Mouse (Mus musculus) thymus, postnatal 0 days (tissue): ENCODE measurements at regions not wholly inside any gene's neighbourhood (a gene's known extent, or its start where the extent isn't known, plus 50 kb on each side); places are given as distances from the start of the nearest gene placed in this dataset.

Experiments
- DNase-seq: peaks from one replicate; pipeline ENCODE4 v3.0.0-alpha.2; 2015; ENCODE audit warnings: low spot score

GRCm38 (mm10) chr2:148264111-148264730, 130.9 kb upstream of the Sstr4 start:
- DNase-seq: no peak

GRCm38 (mm10) chr2:148279200-148279599, 115.9 kb upstream of the Sstr4 start:
- no peak for DNase-seq

- no peak for DNase-seq
Measured at GRCm38 (mm10) chr2:148290326-148290725, 104.8 kb upstream of the Sstr4 start.

GRCm38 (mm10) chr2:148292442-148292841, 102.7 kb upstream of the Sstr4 start:
- DNase-seq: no peak

- DNase-seq: no peak
Measured at GRCm38 (mm10) chr2:148292895-148293294, 102.2 kb upstream of the Sstr4 start.

GRCm38 (mm10) chr2:148300879-148301278, 94.3 kb upstream of the Sstr4 start:
- DNase-seq: no peak

GRCm38 (mm10) chr2:148312255-148312654, 82.9 kb upstream of the Sstr4 start:
- DNase-seq: no peak

GRCm38 (mm10) chr2:148320896-148321295, 74.2 kb upstream of the Sstr4 start:
- DNase-seq: no peak

- DNase-seq: no peak
Measured at GRCm38 (mm10) chr2:148325362-148325761, 69.8 kb upstream of the Sstr4 start.

- DNase-seq: no peak
Measured at GRCm38 (mm10) chr2:148325854-148326387, 69.2 kb upstream of the Sstr4 start.

GRCm38 (mm10) chr2:148326414-148326813, 68.7 kb upstream of the Sstr4 start:
- no peak for DNase-seq

- no peak for DNase-seq
Measured at GRCm38 (mm10) chr2:148327552-148327951, 67.6 kb upstream of the Sstr4 start.

- DNase-seq: no peak
Measured at GRCm38 (mm10) chr2:148330368-148330767, 64.8 kb upstream of the Sstr4 start.

GRCm38 (mm10) chr2:148334555-148334954, 60.6 kb upstream of the Sstr4 start:
- no peak for DNase-seq

- DNase-seq: no peak
Measured at GRCm38 (mm10) chr2:148336626-148337025, 58.5 kb upstream of the Sstr4 start.

- no peak for DNase-seq
Measured at GRCm38 (mm10) chr2:148338308-148338768, 56.8 kb upstream of the Sstr4 start.

GRCm38 (mm10) chr2:148338894-148339293, 56.2 kb upstream of the Sstr4 start:
- no peak for DNase-seq

- DNase-seq: no peak
Measured at GRCm38 (mm10) chr2:148344193-148344592, 51.0 kb upstream of the Sstr4 start.
